Mouse (Mus musculus) forebrain, embryonic 11.5 days (tissue): ENCODE data around the gene Prdx2. TPM values are rescaled to one million over a fixed set of nuclear protein-coding genes. Genes with fewer than 3 reads are reported as not detected.

ENCODE experiments used
- ATAC-seq: fragments of 200-750 bp; cut with Nextera tagmentation; replicated peaks from 2 replicates; pipeline ENCODE4 v1.8.0; 2017; ENCODE audit warnings: moderate TSS enrichment; ENCODE audit not compliant: low FRiP score
- DNase-seq: peaks from one replicate; pipeline ENCODE4 v3.0.0-alpha.2; 2017; ENCODE audit warnings: low spot score
- H3K27ac ChIP-seq: fragments of 300-500 bp; sonication (generic); 2 replicates; pipeline ENCODE4 v1.5.1; 2014; ENCODE audit warnings: low read depth, low read length
- H3K27me3 ChIP-seq: fragments of 300-500 bp; sonication (generic); 2 replicates; pipeline ENCODE4 v1.6.1; 2014; ENCODE audit warnings: mild to moderate bottlenecking, low read length, mixed read lengths; ENCODE audit not compliant: control insufficient read depth, insufficient read depth
- H3K36me3 ChIP-seq: fragments of 300-500 bp; sonication (generic); 2 replicates; pipeline ENCODE4 v1.6.1; 2014; ENCODE audit warnings: mild to moderate bottlenecking, low read length, moderate library complexity, mixed read lengths; ENCODE audit not compliant: control insufficient read depth, insufficient read depth
- H3K4me1 ChIP-seq: fragments of 300-500 bp; sonication (generic); replicated peaks from 2 replicates; pipeline ENCODE4 v1.6.1; 2014; ENCODE audit warnings: low read length, mixed read lengths; ENCODE audit not compliant: control insufficient read depth, insufficient read depth
- H3K4me2 ChIP-seq: fragments of 300-500 bp; sonication (generic); 2 replicates; pipeline ENCODE4 v1.6.1; 2014; ENCODE audit warnings: low read depth, mild to moderate bottlenecking, low read length, moderate library complexity, mixed read lengths; ENCODE audit not compliant: severe bottlenecking
- H3K4me3 ChIP-seq: fragments of 300-500 bp; sonication (generic); 2 replicates; pipeline ENCODE4 v1.5.1; 2014; ENCODE audit warnings: low read depth, low read length
- H3K9ac ChIP-seq: fragments of 300-500 bp; sonication (generic); 2 replicates; pipeline ENCODE4 v1.6.1; 2014; ENCODE audit warnings: low read length
- H3K9me3 ChIP-seq: fragments of 300-500 bp; sonication (generic); 2 replicates; pipeline ENCODE4 v1.6.1; 2016; ENCODE audit warnings: low read length, mixed read lengths; ENCODE audit not compliant: control insufficient read depth
- WGBS: fragments of 180-500 bp; shearing (Covaris S2); extraction: QIAGEN DNeasy Blood & Tissue Kit; methylation state at CpG from one replicate; pipeline ENCODE4 v1.1.7; 2014; 5-methylcytosine and 5-hydroxymethylcytosine counted together
- polyA plus RNA-seq: library from polyadenylated mRNA; unstranded; fragments of >200 nt; fragmentation: Nextera tagmentation; extraction: Ambion mirVana; gene quantifications from 2 replicates; pipeline ENCODE4 v1.2.1, GENCODE M21; 2014

Prdx2 gene
- polyA plus RNA-seq: 1,226 and 1,312 TPM in 2 replicates

DNA sequence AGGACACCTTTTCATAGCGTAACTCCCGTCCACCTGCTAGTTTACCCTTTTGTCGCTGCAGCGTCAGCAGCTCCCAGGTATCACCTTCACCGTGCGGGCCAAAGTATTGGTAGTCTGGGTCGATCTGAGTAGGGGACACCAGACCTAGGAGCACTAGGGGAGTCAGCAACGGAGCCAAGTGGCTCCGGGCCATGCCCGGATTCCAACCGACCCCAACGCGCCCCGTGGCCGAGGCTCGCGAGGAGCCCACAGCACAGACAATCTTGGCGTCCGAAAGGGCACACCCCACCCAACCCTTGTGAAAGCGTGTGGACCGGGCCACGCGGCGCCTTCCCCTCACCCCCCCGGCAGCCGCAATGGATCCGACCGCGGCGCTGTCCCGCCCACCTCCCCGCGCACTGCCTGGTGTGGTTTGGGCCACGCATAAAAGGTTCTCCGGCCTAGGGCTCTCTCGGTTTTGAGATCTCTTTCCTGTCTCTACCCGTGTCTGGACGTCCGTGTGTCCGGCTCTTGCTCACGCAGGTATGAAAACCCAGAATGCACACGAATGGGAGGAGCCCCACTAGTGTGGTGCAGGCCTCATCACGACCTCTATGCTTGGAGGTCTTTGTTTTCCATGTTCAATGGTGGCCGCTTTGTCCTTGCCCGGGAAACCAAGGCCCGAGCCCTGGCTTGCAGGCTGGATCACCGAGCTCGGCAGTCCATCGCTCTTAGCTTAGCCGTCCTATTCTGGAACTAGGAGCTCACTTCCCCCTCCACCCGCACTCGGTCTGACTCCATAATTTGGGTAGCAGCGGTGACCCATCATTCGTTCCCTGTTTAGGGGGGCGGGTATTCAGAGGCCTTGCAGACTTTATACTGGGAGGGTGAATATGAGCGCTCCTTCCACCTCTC, at the start of gene Prdx2, which contains the start of the genes Gm49661 and Rnaseh2a:
Prdx2 (plus strand) TSS at position 347 of the 894 bp plus-strand sequence.
Gm49661 (minus strand) TSS at position 193 of the 894 bp plus-strand sequence.
Rnaseh2a (minus strand) TSS at position 527 of the 894 bp plus-strand sequence.
- 0% methylated on average over 56 of the region's 56 CpGs for WGBS
- H3K27ac ChIP-seq: peak within 1 kb of the TSS; percentile 71
- H3K9me3 ChIP-seq: no peaks in the 10 kb centered on the region
- H3K36me3 ChIP-seq: peaks cover 11% of the 10 kb centered on the region; the same call in 1 of the 2 replicates
- peaks cover 14% of the 10 kb centered on the region for H3K4me1 ChIP-seq
- H3K4me2 ChIP-seq: peak within 1 kb of the TSS; percentile 60
- no peaks in the 10 kb centered on the region for H3K27me3 ChIP-seq
- peak; percentile 93 for DNase-seq
- peak; percentile 74 for ATAC-seq
- H3K9ac ChIP-seq: peak within 1 kb of the TSS; percentile 97
- peak within 1 kb of the TSS; percentile 71 for H3K4me3 ChIP-seq

DNA sequence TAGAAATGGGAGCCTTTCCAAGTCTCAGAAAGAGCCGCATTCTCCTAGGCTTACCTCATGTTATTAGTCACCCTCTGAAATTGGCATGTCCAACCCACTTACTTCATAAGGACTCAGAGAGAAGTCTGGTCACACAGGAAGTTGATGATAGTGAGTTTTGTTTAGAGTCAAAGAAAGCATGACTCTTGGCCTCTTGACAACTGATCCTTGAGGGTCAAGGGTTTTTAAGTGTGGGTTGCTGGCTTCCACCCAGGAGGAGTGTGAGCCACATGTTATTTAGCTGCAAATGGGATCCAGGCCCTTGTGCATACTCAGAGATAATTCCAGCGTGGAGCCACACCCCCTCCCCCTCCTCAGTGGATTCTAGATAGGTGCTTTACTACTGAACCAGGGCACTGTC, 47.8 kb upstream of the Prdx2 start:
- no peak for DNase-seq
- 92% methylated on average over 2 of the region's 2 CpGs for WGBS

DNA sequence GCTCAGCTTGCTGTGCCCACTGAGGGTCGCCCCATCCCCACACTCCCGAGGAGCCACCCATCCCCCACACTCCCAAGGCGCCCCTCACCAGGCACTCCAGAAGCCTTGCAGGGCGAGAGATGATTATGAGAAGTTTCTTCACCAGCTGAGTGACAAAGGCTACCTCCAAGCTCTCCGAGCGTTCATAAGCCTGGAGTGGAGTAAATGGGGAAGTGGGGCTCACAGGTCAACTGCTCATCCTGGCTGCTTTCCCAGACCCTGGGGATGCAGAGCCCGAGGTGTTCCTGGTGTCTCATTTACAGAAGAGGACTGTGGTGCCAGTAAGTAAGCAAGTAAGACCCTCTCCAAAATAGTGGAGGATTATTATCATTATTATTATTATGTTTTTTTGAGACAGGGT, 43.8 kb upstream of the Prdx2 start:
- H3K36me3 ChIP-seq: no peaks in the 10 kb centered on the region; the same call in 1 of the 2 replicates
- 83% methylated on average over 7 of the region's 7 CpGs for WGBS
- no peak overlapping the region for H3K4me3 ChIP-seq
- peaks cover 3% of the 10 kb centered on the region; the same call in 1 of the 2 replicates for H3K4me1 ChIP-seq
- H3K4me2 ChIP-seq: no peak overlapping the region
- ATAC-seq (no peak), DNase-seq (no peak)
- H3K9me3 ChIP-seq: no peaks in the 10 kb centered on the region
- H3K27ac ChIP-seq: no peak overlapping the region
- peaks cover 5% of the 10 kb centered on the region for H3K27me3 ChIP-seq
- no peak overlapping the region for H3K9ac ChIP-seq

More for the DNA sequence above, 47.8 kb upstream of the Prdx2 start:
- Histone ChIP-seq H3K27me3 (peaks cover 2% of the 10 kb centered on the region; the same call in 1 of the 2 replicates), H3K9ac (no peak overlapping the region), H3K4me2 (no peak overlapping the region), H3K27ac (no peak overlapping the region), H3K4me3 (no peak overlapping the region), H3K4me1 (no peaks in the 10 kb centered on the region), H3K9me3 (no peaks in the 10 kb centered on the region), H3K36me3 (no peaks in the 10 kb centered on the region; the same call in 1 of the 2 replicates)
- no peak for ATAC-seq

DNA sequence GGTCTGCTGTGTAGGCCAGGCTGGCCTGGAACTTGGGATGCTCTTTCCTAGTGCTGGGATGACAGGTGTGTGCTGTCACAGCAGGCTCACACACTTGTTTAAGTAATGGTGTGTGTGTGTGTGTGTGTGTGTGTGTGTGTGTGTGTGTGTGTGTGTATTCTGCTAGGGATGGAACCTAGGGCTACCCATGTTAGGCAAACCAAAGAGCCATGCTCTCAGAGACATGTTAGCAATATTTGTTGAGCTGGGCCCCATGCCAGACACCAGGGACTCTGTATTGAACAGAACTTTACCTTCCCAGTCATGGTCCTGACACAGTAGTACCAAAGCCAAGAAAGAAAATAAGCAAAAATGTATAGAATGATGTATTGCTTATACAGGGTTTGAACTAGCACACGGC, 41.9 kb upstream of the Prdx2 start:
- ATAC-seq (no peak), DNase-seq (no peak)
- Histone ChIP-seq H3K4me3 (no peak overlapping the region), H3K4me2 (no peak overlapping the region), H3K36me3 (no peaks in the 10 kb centered on the region; the same call in 1 of the 2 replicates), H3K27me3 (peaks cover 7% of the 10 kb centered on the region), H3K4me1 (peaks cover 3% of the 10 kb centered on the region; the same call in 1 of the 2 replicates), H3K9ac (no peak overlapping the region), H3K27ac (no peak overlapping the region), H3K9me3 (no peaks in the 10 kb centered on the region)
- WGBS: 94% methylated on average over 1 of the region's 1 CpGs

DNA sequence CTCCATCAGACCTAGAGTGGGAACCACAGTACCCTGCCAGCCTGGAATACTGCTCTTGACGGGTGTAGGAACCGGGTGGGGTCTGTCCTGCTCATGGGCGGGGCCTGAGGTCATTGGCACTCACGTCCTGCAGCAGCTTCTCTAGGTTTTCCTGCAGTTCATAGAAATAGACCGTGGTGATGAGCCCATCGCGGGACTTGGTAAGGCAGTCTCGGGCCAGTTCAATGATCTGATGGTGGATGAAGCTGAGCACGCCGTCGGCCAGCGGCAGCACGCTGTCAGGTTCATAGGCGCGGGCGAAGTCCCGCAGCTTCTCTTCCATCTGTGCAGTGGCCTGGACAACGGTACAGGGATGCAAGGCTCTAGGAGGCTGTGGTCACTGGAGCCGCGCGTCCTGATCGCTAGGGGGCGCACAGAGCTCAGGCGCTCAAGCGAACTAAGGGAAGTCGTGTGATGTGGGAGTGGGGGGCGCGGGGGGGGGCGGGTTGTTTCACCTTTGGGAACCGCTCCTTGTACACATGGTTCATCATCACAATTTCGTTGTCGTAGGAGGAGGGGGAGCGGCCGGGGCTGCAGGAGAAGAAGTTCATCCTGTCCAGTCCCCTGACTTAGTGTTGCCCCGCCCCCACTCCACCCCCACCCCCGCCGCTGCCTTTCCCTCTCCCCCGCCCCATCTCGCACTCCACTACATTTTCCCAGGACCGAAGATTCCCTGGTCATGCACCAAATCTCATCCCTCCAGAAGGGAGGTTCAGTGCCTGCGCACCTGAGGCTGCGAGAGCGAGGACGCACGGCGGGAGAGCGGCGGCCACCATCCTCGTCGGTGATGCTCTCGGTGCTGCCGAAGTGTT, 40.7 kb upstream of the Prdx2 start:
- H3K27ac ChIP-seq: no peak overlapping the region; the same call in 1 of the 2 replicates
- DNase-seq: peak; percentile 90

DNA sequence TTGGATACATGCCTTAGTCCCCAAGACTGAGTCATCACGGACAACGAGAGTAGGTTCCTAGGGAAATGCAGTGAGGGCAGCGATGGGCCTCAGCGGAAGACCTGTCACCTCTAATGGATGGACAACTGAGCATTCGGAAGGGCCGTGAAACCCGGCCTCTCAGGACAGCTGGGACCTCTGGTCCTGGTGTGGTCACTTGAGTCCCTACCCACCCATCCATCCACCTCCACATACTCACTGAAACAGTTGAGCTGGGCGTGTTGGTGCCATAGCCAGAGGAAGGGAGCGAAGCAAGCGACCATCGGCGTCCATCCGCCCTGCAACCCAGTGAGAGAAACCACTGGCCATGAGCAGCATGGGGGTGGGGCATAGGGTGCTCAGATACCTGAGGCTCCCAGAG, 38.8 kb upstream of the Prdx2 start:
- 95% methylated on average over 13 of the region's 13 CpGs for WGBS
- DNase-seq (no peak), ATAC-seq (no peak)
- H3K4me1 ChIP-seq: peaks cover 11% of the 10 kb centered on the region
- H3K9me3 ChIP-seq: no peaks in the 10 kb centered on the region
- no peak overlapping the region for H3K27ac ChIP-seq
- no peaks in the 10 kb centered on the region for H3K36me3 ChIP-seq
- no peak overlapping the region for H3K4me3 ChIP-seq
- no peak overlapping the region for H3K9ac ChIP-seq
- peaks cover 14% of the 10 kb centered on the region for H3K27me3 ChIP-seq
- no peak overlapping the region for H3K4me2 ChIP-seq

More for the DNA sequence above, 40.7 kb upstream of the Prdx2 start:
- Histone ChIP-seq H3K36me3 (no peaks in the 10 kb centered on the region; the same call in 1 of the 2 replicates), H3K27me3 (peaks cover 7% of the 10 kb centered on the region), H3K9ac (peak overlapping the region; percentile 52), H3K9me3 (no peaks in the 10 kb centered on the region), H3K4me3 (peak overlapping the region; percentile 39), H3K4me2 (peak overlapping the region; percentile 70), H3K4me1 (peaks cover 3% of the 10 kb centered on the region; the same call in 1 of the 2 replicates)
- WGBS: 2% methylated on average over 46 of the region's 52 CpGs
- peak; percentile 88 for ATAC-seq

DNA sequence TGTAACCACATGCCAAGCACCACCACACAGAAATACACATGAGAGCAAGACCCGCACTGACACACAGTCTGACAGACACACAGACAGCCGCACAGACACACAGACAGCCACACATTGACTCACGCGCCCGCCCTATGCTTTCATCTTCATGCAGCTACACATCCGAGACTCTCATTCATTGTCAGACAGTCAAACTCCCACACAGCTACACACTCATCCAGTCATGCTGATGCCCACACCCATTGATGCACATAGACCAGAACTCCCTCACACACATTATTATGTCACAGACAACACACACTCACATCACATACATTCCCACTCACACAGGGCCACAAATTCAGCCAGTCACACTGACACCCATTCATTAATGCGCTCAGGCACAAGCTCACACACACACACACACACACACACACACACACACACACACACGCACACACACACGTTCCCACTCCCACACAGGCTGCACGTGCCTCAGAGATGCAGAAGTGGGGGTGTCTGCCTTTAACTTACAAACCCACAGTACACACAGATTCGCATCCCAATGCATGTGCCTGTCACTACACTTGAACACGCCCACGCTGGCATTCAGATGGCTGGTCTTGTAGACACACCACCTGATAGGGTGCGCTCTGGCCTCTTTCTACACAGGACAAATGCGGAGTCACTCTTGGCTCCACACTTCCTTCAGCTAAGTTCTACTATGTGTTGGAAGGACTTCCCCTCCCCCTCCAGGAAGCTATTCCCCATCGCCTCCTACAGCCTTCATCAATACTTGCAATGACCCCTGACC, 35.4 kb upstream of the Prdx2 start:
- ATAC-seq (no peak), DNase-seq (no peak)
- Histone ChIP-seq H3K27me3 (peaks cover 25% of the 10 kb centered on the region), H3K9me3 (no peaks in the 10 kb centered on the region), H3K4me2 (peak overlapping the region; percentile 91; the same call in 1 of the 2 replicates), H3K9ac (no peak overlapping the region), H3K4me1 (peaks cover 21% of the 10 kb centered on the region), H3K4me3 (no peak overlapping the region), H3K27ac (no peak overlapping the region), H3K36me3 (no peaks in the 10 kb centered on the region)
- 85% methylated on average over 16 of the region's 16 CpGs for WGBS
